Mouse (Mus musculus): ENCODE data around the gene Rnasel.
"Not testable (repeated sequence)": the region's sequence is repeated elsewhere in the genome, so short reads cannot be mapped to it uniquely, and the experiment has no call there.

Gene Rnasel

DNA sequence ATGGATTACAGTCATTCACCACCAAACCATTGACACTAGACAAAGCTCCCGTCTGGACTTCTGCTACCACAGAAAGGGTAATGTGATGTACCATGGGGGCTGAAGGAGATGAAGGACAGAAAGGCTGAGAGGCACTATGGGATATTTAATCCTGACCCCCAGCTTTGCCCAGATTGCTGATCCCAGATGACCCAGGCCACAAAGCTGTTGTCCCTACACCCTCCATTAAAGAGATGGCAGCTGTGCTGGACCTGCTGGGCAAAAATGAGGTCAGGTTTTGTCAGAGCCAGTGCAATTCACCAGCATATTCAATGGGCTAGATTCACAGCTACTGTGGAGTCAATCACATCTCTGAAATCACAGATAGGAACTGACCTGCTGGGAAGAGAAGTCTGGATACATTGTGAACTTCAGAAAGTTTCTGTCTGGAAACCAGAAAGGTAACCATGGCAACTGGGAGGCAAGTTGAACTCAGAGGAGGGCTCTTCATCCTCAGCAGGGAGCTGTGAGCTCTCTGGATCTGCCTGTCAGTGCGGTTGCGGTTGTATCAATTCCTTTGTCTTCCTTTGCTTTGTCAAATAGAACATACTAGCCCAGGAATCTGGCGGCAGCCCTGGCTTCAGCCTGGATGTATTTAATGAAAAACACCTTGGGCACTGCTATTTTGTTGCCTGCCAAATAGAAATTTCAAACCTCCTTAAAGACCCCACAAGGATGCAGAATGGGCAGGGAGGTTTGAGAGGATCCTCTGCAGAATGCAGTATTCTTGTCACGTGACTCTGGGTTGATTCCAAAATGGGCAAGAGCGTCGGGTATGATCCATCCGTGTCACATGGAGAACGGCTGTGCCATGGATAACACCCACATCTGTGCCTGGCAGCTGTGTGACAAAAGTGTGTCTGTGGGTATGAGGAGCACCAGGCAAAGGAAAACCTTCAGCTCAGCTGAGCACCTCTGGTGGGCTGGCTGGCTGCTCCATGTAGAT, 11.8 kb upstream of the Rnasel start:
- no peak for DNase-seq

DNA sequence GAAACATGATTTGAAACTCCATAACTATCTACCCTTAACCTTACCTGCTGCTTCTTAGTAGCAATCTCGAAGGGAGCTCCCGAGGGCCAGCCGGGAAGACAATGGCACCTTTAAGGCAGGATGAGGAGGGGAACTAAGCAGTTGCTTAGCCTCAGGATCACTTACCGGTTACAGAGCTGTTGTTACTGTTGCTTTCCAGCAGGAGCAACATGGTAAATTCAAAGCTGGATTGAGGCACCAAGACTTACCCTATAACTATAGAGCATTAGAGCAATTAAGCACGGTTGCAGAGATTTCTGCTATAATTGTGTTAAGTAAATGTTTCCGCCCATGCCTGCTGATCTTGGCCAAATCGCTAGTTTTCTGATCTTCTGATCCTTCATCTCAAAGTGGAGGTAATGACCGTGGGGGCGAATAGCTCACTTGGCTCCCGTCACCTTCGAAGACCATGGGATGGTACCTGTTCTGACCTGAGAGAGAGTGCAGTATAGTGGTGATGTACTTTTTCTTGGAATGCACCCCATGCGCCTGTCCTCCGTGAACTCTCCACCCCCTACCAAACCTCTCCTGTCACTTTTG, 9.7 kb upstream of the Rnasel start:
- DNase-seq, result no peak

- peak; percentile 92 for DNase-seq
Measured at GRCm38 (mm10) chr1:153740145-153740544, 9.1 kb upstream of the Rnasel start, which contains the start of gene Rgs16. TSS of gene Rgs16 (plus strand) at chr1:153740349.

GRCm38 (mm10) chr1:153740775-153741400, 8.3 kb upstream of the Rnasel start:
- DNase-seq, result peak; percentile 10

DNA sequence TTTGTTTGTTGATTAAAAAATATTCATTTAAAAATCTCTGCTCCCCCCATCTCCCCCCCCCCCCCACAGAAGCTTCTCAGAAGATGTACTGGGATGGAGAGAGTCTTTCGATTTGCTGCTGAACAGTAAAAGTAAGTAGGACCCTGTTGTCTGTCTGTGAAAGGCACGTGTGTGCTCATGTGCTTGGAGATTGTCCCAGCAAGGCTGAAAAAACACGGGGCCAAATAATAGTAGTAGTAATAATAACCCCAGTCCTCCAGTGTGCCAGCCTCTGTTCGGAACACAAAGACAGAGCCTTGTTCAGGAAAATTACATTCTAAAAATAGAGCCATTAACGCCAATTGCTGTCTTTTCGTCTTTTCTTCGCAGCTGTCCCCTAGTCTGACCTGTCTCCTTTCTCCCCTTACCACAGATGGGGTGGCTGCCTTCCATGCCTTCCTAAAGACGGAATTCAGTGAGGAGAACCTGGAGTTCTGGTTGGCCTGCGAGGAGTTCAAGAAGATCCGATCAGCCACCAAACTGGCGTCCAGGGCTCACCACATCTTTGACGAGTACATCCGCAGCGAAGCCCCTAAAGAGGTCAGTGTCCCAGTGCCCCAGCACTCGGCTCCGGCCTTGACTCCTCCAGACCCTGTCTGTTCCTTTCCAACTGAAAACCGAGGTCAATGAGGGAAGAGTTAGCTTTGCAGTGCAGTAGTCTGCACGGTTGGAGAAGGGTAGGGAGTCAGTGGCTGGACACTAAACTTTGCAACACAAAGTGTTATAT, 7.5 kb upstream of the Rnasel start:
- DNase-seq, result peak; percentile 24

DNA sequence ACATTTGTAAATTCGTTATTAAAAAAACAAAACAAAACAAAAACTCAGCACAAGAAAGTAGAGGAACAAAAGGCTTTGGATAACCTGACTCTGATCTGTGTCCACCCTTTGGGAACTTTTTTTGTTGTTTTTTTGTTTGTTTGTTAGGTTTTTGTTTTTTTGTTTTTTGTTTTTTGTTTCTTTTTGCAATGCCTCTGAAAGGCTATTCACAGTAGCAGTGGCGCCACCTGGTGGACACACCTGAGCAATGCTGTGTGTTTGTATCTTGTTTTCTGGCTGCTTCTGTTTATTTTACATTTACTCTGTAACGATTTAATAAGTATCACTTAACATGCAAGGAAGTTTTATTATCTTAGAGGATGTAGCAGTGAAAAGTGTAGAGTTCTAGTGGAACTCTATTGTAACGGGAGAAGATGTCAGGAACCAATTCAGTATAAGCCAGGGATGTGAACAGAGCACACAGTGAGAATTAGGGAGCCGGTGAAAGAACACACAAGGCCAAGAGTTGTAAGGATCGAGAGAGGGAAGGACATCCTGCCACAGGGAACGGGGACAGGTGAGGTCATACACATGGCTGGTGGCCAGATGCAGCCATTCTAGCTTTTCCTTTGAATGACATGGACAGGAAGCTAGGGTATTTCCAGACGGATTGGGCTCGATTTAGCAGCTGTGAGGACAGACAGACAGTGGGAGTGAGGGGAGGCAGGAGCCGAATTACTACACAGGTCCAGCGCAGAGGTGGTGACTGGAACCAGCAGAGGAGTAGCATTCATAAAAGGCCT, 6.7 kb upstream of the Rnasel start:
- DNase-seq, result peak; percentile 93

DNA sequence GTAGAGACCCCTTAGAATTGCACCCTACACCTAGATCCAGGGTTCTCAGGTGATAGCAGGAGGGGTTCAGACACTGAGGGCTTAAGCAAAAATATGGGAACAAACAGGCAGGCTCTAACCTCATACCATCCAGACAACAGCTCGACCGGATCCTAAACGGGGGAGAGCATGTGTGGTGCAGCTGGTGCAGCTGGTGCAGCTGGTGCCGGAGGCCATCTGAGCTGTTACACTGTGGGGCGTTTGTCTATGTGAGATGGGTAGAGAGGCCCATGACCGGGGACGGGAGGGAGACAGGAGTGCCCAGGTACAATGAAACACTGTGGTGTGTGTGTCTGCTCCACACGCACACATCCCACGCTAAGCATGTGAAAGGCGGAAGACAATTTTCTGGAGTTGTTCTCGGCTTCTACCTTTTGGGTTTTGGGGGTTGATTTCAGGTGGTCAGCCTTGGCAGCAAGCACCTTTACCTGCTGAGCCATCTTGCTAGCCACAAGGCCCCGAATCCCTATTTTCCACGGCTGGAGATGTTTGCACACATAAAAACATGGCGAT, 3.0 kb upstream of the Rnasel start:
- DNase-seq, result no peak

DNA sequence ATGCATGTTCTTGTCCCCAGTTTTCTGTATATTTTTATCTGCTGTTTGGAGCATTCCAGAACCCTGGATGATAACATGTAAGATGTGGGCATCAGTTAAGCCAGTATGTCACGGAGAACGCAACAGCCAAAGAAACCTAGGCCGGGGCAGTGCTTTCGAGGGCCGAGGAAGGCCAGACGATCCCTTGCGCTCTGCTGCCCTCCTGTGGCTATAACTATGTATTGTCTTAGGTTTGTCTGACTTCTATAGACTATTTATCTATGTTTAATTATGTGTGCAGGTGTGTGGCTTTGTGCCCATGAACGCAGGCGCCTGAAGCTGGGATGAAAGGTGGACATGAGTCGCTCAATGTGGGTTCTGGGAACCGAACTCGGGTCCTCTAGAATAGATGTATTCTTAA, 2.5 kb upstream of the Rnasel start:
- DNase-seq, result peak; percentile 88

GRCm38 (mm10) chr1:153747861-153748530, 1.2 kb upstream of the Rnasel start:
- DNase-seq, result no peak

- peak; percentile 87 for DNase-seq
Measured at GRCm38 (mm10) chr1:153748549-153748948, 677 bp upstream of the Rnasel start.

DNA sequence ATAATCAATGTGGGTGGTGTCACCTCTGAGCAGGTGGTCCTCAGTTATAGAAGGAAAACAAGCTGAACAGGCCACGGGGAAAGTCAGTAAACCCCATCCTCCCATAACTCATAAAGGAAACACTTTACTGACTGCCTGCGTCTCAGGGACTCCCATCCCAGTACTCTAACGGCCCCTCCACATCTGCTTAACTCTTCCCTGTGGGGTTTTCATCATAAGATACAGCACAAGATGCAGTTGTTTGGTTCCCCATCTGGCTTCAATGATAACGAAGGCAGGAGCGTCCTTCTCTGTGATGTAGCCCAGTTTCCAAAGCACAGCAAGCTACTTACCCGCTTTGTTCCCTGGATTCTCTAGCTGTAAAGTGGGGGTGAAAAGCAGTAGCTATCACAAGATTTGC, 828 bp downstream of the Rnasel start:
- no peak for DNase-seq

- peak; percentile 57 for DNase-seq
Measured at GRCm38 (mm10) chr1:153751763-153752301, 2.6 kb downstream of the Rnasel start.

GRCm38 (mm10) chr1:153752521-153752920, 3.3 kb downstream of the Rnasel start:
- DNase-seq, result no peak

DNA sequence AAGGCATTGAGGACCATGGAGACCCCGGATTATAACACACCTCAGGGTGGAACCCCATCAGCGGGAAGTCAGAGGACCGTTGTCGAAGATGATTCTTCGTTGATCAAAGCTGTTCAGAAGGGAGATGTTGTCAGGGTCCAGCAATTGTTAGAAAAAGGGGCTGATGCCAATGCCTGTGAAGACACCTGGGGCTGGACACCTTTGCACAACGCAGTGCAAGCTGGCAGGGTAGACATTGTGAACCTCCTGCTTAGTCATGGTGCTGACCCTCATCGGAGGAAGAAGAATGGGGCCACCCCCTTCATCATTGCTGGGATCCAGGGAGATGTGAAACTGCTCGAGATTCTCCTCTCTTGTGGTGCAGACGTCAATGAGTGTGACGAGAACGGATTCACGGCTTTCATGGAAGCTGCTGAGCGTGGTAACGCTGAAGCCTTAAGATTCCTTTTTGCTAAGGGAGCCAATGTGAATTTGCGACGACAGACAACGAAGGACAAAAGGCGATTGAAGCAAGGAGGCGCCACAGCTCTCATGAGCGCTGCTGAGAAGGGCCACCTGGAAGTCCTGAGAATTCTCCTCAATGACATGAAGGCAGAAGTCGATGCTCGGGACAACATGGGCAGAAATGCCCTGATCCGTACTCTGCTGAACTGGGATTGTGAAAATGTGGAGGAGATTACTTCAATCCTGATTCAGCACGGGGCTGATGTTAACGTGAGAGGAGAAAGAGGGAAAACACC, 4.7 kb downstream of the Rnasel start:
- no peak for DNase-seq

- DNase-seq, result no peak
Measured at GRCm38 (mm10) chr1:153764136-153764535, 14.9 kb downstream of the Rnasel start.

DNA sequence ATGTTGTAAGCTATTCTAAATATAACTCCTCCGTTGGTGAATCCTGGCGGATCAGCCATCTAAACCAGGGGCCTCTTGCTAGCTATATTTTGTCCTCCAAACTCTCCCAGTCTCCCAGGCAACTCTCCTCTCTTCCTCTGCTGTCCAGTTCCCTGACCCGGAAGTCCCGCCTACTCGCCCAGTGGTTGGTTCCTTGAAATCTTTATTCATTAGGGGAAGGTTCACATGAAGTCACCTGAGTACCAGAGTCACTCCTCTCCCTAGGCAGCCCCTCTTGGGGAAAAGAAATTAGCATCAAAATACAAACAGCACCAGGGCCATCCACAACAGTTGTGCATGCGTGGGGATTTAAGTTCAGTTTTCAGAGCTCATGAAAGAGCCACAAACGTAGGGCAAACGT, 17.1 kb downstream of the Rnasel start:
- DNase-seq, result no peak

GRCm38 (mm10) chr1:153767281-153767680, 18.1 kb downstream of the Rnasel start:
- no peak for DNase-seq

DNA sequence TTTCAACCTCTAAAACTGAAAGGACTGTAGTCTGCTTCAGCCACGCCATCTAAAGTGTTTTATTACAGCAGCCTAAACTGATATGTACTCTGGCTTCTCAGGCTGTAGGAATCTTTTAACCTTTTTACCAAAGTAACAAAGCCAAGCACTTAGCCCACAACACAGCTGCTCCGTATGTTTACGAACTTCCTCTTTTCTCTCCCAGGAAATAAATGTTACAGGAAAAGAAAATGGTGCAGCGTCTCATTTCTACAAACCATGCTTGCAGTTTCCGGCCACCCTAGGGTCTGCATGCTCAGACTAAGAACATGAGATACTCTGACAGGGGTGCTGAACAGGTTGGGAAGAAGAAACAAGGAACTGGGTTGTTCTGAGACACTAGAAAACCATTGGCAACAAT, 19.2 kb downstream of the Rnasel start:
- no peak for DNase-seq

DNA sequence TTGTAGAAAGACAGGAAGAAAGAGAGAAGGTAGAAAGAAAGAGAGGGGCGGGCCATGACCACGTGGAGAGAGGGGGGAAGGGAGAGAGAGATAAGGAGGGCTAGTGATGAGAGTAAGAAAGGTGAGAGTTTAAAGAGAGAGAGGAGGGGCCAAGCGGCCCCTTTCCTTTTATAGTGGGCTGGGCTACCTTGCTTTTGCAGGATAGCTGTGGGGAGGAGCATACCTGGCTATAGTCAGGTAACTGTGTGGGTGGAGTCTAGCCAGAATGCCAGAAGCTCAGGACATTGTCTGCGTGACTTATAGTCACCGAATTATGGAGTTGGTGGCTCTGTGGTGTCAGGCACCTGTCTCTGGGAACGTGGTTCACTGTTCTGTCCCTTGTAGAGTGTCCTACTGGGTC, 20.3 kb downstream of the Rnasel start:
- not testable (repeated sequence) for DNase-seq

All from kidney, postnatal 10 days (tissue).